Mouse (Mus musculus): ENCODE data around the gene Card19.

- TF ChIP-seq POLR2A (IDR thresholded peaks at IDR 0.05; ENCODE audit: borderline replicate concordance, insufficient read depth, low read length): no peak
- no peak for TF ChIP-seq CTCF (IDR thresholded peaks at IDR 0.05; ENCODE audit: borderline replicate concordance, insufficient read depth, low read depth, low read length)
These were observed 35.6 kb downstream of the Card19 start for GRCm38 (mm10) chr13:49180274-49180673.
